Mouse (Mus musculus) forebrain, embryonic 13.5 days (tissue): Measurements from ENCODE around the gene Wdfy3. TPM values are rescaled to one million over a fixed set of nuclear protein-coding genes. Genes with fewer than 3 reads are reported as not detected.

Source experiments
- ATAC-seq: fragments of 200-750 bp; cut with Nextera tagmentation; 2 replicates; pipeline ENCODE4 v1.8.0; 2017
- H3K27ac ChIP-seq: fragments of 300-500 bp; sonication (generic); 2 replicates; pipeline ENCODE4 v1.5.1; 2015; ENCODE audit warnings: inconsistent platforms, mild to moderate bottlenecking, moderate library complexity
- H3K27me3 ChIP-seq: fragments of 300-500 bp; sonication (generic); 2 replicates; pipeline ENCODE4 v1.6.1; 2015; ENCODE audit warnings: mild to moderate bottlenecking, inconsistent platforms
- H3K36me3 ChIP-seq: fragments of 300-500 bp; sonication (generic); 2 replicates; pipeline ENCODE4 v1.6.1; 2015; ENCODE audit warnings: mild to moderate bottlenecking, inconsistent platforms; ENCODE audit not compliant: poor library complexity, severe bottlenecking
- H3K4me1 ChIP-seq: fragments of 300-500 bp; sonication (generic); 2 replicates; pipeline ENCODE4 v1.6.1; 2015; ENCODE audit warnings: inconsistent platforms
- H3K4me2 ChIP-seq: fragments of 300-500 bp; sonication (generic); 2 replicates; pipeline ENCODE4 v1.6.1; 2015; ENCODE audit warnings: inconsistent platforms, mild to moderate bottlenecking, moderate library complexity
- H3K4me3 ChIP-seq: fragments of 300-500 bp; sonication (generic); 2 replicates; pipeline ENCODE4 v1.5.1; 2015; ENCODE audit warnings: mild to moderate bottlenecking, inconsistent platforms
- H3K9ac ChIP-seq: fragments of 300-500 bp; sonication (generic); 2 replicates; pipeline ENCODE4 v1.6.1; 2015; ENCODE audit warnings: mild to moderate bottlenecking, inconsistent platforms
- H3K9me3 ChIP-seq: fragments of 300-500 bp; sonication (generic); replicated peaks from 2 replicates; pipeline ENCODE4 v1.6.1; 2016; ENCODE audit warnings: inconsistent platforms
- WGBS: fragments of 180-500 bp; shearing (Covaris S2); methylation state at CpG from one replicate; pipeline ENCODE4 v1.1.7; 2015; 5-methylcytosine and 5-hydroxymethylcytosine counted together
- polyA plus RNA-seq: library from polyadenylated mRNA; unstranded; fragments of >200 nt; fragmentation: Nextera tagmentation; extraction: Ambion mirVana; gene quantifications from 2 replicates; pipeline ENCODE4 v1.2.1, GENCODE M21; 2015

Gene Wdfy3
- polyA plus RNA-seq, 1 experiment from 2014 or later: 22.9 TPM

- ATAC-seq: peak; percentile 85
- Histone ChIP-seq H3K4me2 (peak overlapping the region; percentile 28), H3K4me1 (peaks cover 17% of the 10 kb centered on the region), H3K9me3 (no peaks in the 10 kb centered on the region), H3K4me3 (no peak overlapping the region), H3K27ac (no peak overlapping the region), H3K9ac (no peak overlapping the region), H3K36me3 (peaks cover 14% of the 10 kb centered on the region), H3K27me3 (no peaks in the 10 kb centered on the region)
- 48% methylated on average over 8 of the region's 8 CpGs for WGBS
Observed at GRCm38 (mm10) chr5:102014235-102014634, 55.5 kb downstream of the Wdfy3 start.

- Histone ChIP-seq H3K4me2 (peak overlapping the region; percentile 28), H3K9ac (no peak overlapping the region), H3K36me3 (peaks cover 15% of the 10 kb centered on the region), H3K27ac (peak overlapping the region; percentile 35; the same call in 1 of the 2 replicates), H3K27me3 (no peaks in the 10 kb centered on the region), H3K4me3 (no peak overlapping the region), H3K4me1 (peaks cover 17% of the 10 kb centered on the region), H3K9me3 (no peaks in the 10 kb centered on the region)
- 70% methylated on average over 7 of the region's 7 CpGs for WGBS
- peak; percentile 36 for ATAC-seq
Observed at GRCm38 (mm10) chr5:102013781-102014180, 55.9 kb downstream of the Wdfy3 start.

- no peaks in the 10 kb centered on the region for H3K27me3 ChIP-seq
- H3K4me1 ChIP-seq: peaks cover 17% of the 10 kb centered on the region
- no peak overlapping the region for H3K4me2 ChIP-seq
- no peak for ATAC-seq
- peaks cover 30% of the 10 kb centered on the region for H3K36me3 ChIP-seq
- no peak overlapping the region for H3K9ac ChIP-seq
- H3K9me3 ChIP-seq: no peaks in the 10 kb centered on the region
- no peak overlapping the region for H3K4me3 ChIP-seq
- no peak overlapping the region for H3K27ac ChIP-seq
- WGBS: 98% methylated on average over 2 of the region's 2 CpGs
Observed at GRCm38 (mm10) chr5:102010961-102011360, 58.8 kb downstream of the Wdfy3 start.

- Histone ChIP-seq H3K4me3 (no peak overlapping the region), H3K4me1 (peaks cover 12% of the 10 kb centered on the region), H3K4me2 (no peak overlapping the region), H3K9ac (no peak overlapping the region), H3K27me3 (no peaks in the 10 kb centered on the region), H3K9me3 (no peaks in the 10 kb centered on the region), H3K27ac (no peak overlapping the region), H3K36me3 (peaks cover 31% of the 10 kb centered on the region)
- 84% methylated on average over 6 of the region's 6 CpGs for WGBS
- ATAC-seq: no peak
Observed at GRCm38 (mm10) chr5:102009606-102010005, 60.1 kb downstream of the Wdfy3 start.

GRCm38 (mm10) chr5:102008712-102009111 lies 61.0 kb downstream of the Wdfy3 start:
- H3K9me3 ChIP-seq: no peaks in the 10 kb centered on the region
- H3K4me1 ChIP-seq: peaks cover 7% of the 10 kb centered on the region
- H3K9ac ChIP-seq: no peak overlapping the region
- H3K4me2 ChIP-seq: no peak overlapping the region
- peaks cover 24% of the 10 kb centered on the region for H3K36me3 ChIP-seq
- WGBS: 83% methylated on average over 7 of the region's 7 CpGs
- no peak overlapping the region for H3K4me3 ChIP-seq
- no peak for ATAC-seq
- no peak overlapping the region for H3K27ac ChIP-seq
- no peaks in the 10 kb centered on the region for H3K27me3 ChIP-seq

- Histone ChIP-seq H3K27ac (no peak overlapping the region), H3K4me3 (no peak overlapping the region), H3K4me1 (0 out of 2 replicates have a peak, but pooled peaks cover 4% of the 10 kb centered on the region), H3K27me3 (no peaks in the 10 kb centered on the region), H3K9me3 (no peaks in the 10 kb centered on the region), H3K4me2 (no peak overlapping the region), H3K9ac (no peak overlapping the region), H3K36me3 (peaks cover 23% of the 10 kb centered on the region)
- ATAC-seq: no peak
- WGBS: 96% methylated on average over 6 of the region's 6 CpGs
Observed at GRCm38 (mm10) chr5:102006218-102006941, 63.3 kb downstream of the Wdfy3 start.

GRCm38 (mm10) chr5:102003371-102003770 lies 66.3 kb downstream of the Wdfy3 start:
- H3K27ac ChIP-seq: no peak overlapping the region
- H3K36me3 ChIP-seq: peaks cover 18% of the 10 kb centered on the region
- no peaks in the 10 kb centered on the region for H3K27me3 ChIP-seq
- no peaks in the 10 kb centered on the region for H3K9me3 ChIP-seq
- H3K4me3 ChIP-seq: no peak overlapping the region
- H3K9ac ChIP-seq: no peak overlapping the region
- no peak overlapping the region for H3K4me2 ChIP-seq
- 0 out of 2 replicates have a peak, but pooled peaks cover 4% of the 10 kb centered on the region for H3K4me1 ChIP-seq
- no peak for ATAC-seq
- 86% methylated on average over 3 of the region's 3 CpGs for WGBS

- Histone ChIP-seq H3K36me3 (0 out of 2 replicates have a peak, but pooled peaks cover 6% of the 10 kb centered on the region), H3K4me2 (no peak overlapping the region), H3K4me1 (0 out of 2 replicates have a peak, but pooled peaks cover 4% of the 10 kb centered on the region), H3K27me3 (no peaks in the 10 kb centered on the region), H3K4me3 (no peak overlapping the region), H3K9ac (no peak overlapping the region), H3K9me3 (no peaks in the 10 kb centered on the region), H3K27ac (no peak overlapping the region)
- WGBS: 88% methylated on average over 8 of the region's 8 CpGs
- no peak for ATAC-seq
Observed at GRCm38 (mm10) chr5:102001026-102001425, 68.7 kb downstream of the Wdfy3 start.

- no peak for ATAC-seq
- Histone ChIP-seq H3K9ac (no peak overlapping the region), H3K4me2 (no peak overlapping the region), H3K36me3 (no peaks in the 10 kb centered on the region), H3K4me3 (no peak overlapping the region), H3K27me3 (no peaks in the 10 kb centered on the region), H3K4me1 (peaks cover 7% of the 10 kb centered on the region; the same call in 1 of the 2 replicates), H3K9me3 (no peaks in the 10 kb centered on the region), H3K27ac (no peak overlapping the region)
- 74% methylated on average over 6 of the region's 6 CpGs for WGBS
Observed at GRCm38 (mm10) chr5:101998971-101999370, 70.8 kb downstream of the Wdfy3 start.

- no peaks in the 10 kb centered on the region for H3K9me3 ChIP-seq
- no peaks in the 10 kb centered on the region for H3K27me3 ChIP-seq
- H3K4me1 ChIP-seq: peaks cover 16% of the 10 kb centered on the region
- H3K27ac ChIP-seq: no peak overlapping the region
- H3K4me3 ChIP-seq: no peak overlapping the region
- no peak for ATAC-seq
- no peak overlapping the region for H3K9ac ChIP-seq
- 94% methylated on average over 11 of the region's 11 CpGs for WGBS
- no peaks in the 10 kb centered on the region; the same call in 1 of the 2 replicates for H3K36me3 ChIP-seq
- H3K4me2 ChIP-seq: no peak overlapping the region
Observed at GRCm38 (mm10) chr5:101996036-101996735, 73.5 kb downstream of the Wdfy3 start.

GRCm38 (mm10) chr5:101995451-101995995 lies 74.2 kb downstream of the Wdfy3 start:
- no peak overlapping the region for H3K27ac ChIP-seq
- WGBS: 83% methylated on average over 3 of the region's 3 CpGs
- no peak for ATAC-seq
- H3K4me3 ChIP-seq: no peak overlapping the region
- H3K4me1 ChIP-seq: peaks cover 16% of the 10 kb centered on the region
- no peak overlapping the region for H3K9ac ChIP-seq
- no peaks in the 10 kb centered on the region for H3K9me3 ChIP-seq
- H3K4me2 ChIP-seq: no peak overlapping the region
- no peaks in the 10 kb centered on the region for H3K27me3 ChIP-seq
- no peaks in the 10 kb centered on the region; the same call in 1 of the 2 replicates for H3K36me3 ChIP-seq

GRCm38 (mm10) chr5:101993996-101994395 lies 75.7 kb downstream of the Wdfy3 start:
- no peak; the same call in 1 of the 2 replicates for ATAC-seq

More at GRCm38 (mm10) chr5:101993996-101994395, 75.7 kb downstream of the Wdfy3 start:
- H3K4me1 ChIP-seq: peaks cover 14% of the 10 kb centered on the region
- no peak overlapping the region for H3K4me2 ChIP-seq
- H3K9ac ChIP-seq: no peak overlapping the region
- no peaks in the 10 kb centered on the region for H3K27me3 ChIP-seq
- H3K4me3 ChIP-seq: no peak overlapping the region
- H3K36me3 ChIP-seq: no peaks in the 10 kb centered on the region; the same call in 1 of the 2 replicates
- WGBS: 32% methylated on average over 5 of the region's 5 CpGs
- H3K9me3 ChIP-seq: no peaks in the 10 kb centered on the region
- H3K27ac ChIP-seq: no peak overlapping the region
